Mouse (Mus musculus): ENCODE data around the gene Ctsd. TPM values are rescaled to one million over a fixed set of nuclear protein-coding genes. Genes with fewer than 3 reads are reported as not detected.

Gene Ctsd
- total and polyA plus RNA-seq, 3 experiments = 61.2 to 107 (median 104) TPM

- no peaks in the 10 kb centered on the region for H3K36me3 ChIP-seq (replicated peaks in 1 of 2; ENCODE audit: control insufficient read depth in 1 of 2, insufficient read depth in 1 of 2, low read length in 1 of 2)
- H3K9me3 ChIP-seq (replicated peaks; ENCODE audit: low read length) = no peaks in the 10 kb centered on the region
- H3K4me2 ChIP-seq (ENCODE audit: insufficient read depth, low read depth, poor library complexity, severe bottlenecking) = no peak overlapping the region
- no peaks in the 10 kb centered on the region for H3K79me2 ChIP-seq (replicated peaks; ENCODE audit: control insufficient read depth, extremely low read depth, insufficient read depth, poor library complexity, severe bottlenecking)
- no peaks in the 10 kb centered on the region for H3K27me3 ChIP-seq (replicated peaks)
- dilution Hi-C loops (cut with MboI; ENCODE audit: extremely low pct_ligation_motif_present, extremely low pct_unique_long_range_greater_than_20kb, low sequenced_read_pairs) (no loop called here), in situ Hi-C loops (cut with MboI; ENCODE audit: low pct_ligation_motif_present, low pct_unique_long_range_greater_than_20kb, low sequenced_read_pairs) (no loop called here)
- no peak for TF ChIP-seq USF1 (IDR thresholded peaks at IDR 0.05; ENCODE audit: low read depth, low read length)
- no peak for TF ChIP-seq HCFC1 (IDR thresholded peaks at IDR 0.05; ENCODE audit: low read depth, low read length)
- TF ChIP-seq MEF2A (IDR thresholded peaks at IDR 0.05; ENCODE audit: borderline replicate concordance, low read depth, low read length) = no peak
- no peak for TF ChIP-seq ZMIZ1 (IDR thresholded peaks at IDR 0.05; ENCODE audit: low read depth, low read length)
- TF ChIP-seq CHD2 (IDR thresholded peaks at IDR 0.05; ENCODE audit: low read length) = no peak
- no peak for TF ChIP-seq BHLHE40 (IDR thresholded peaks at IDR 0.05; ENCODE audit: low read depth, low read length)
- no peak overlapping the region for H3K4me3 ChIP-seq (replicated peaks in 1 of 3; ENCODE audit: low read depth in 2 of 3, low read length in 2 of 3, poor library complexity in 1 of 3)
- H3K27ac ChIP-seq (ENCODE audit: insufficient read depth, low read depth) = no peak overlapping the region
- H3K4me1 ChIP-seq (ENCODE audit: control insufficient read depth in 1 of 2, insufficient read depth in 2 of 2) = peaks cover 11 to 27% of the 10 kb centered on the region in 2 experiments
- DNase-seq (ENCODE audit: extremely low read depth) = no peak
- no peak overlapping the region for H3K9ac ChIP-seq (ENCODE audit: insufficient read depth, low read depth)
Measured at GRCm38 (mm10) chr7:142400750-142401142, 12.9 kb upstream of the Ctsd start.

- Histone ChIP-seq H3K27ac (ENCODE audit: insufficient read depth, low read depth) (no peak overlapping the region), H3K4me1 (ENCODE audit: control insufficient read depth in 1 of 2, insufficient read depth in 2 of 2) (peaks cover 11 to 27% of the 10 kb centered on the region in 2 experiments), H3K9ac (ENCODE audit: insufficient read depth, low read depth) (no peak overlapping the region), H3K27me3 (replicated peaks) (no peaks in the 10 kb centered on the region), H3K36me3 (replicated peaks in 1 of 2; ENCODE audit: control insufficient read depth in 1 of 2, insufficient read depth in 1 of 2, low read length in 1 of 2) (no peaks in the 10 kb centered on the region), H3K79me2 (replicated peaks; ENCODE audit: control insufficient read depth, extremely low read depth, insufficient read depth, poor library complexity, severe bottlenecking) (no peaks in the 10 kb centered on the region), H3K9me3 (replicated peaks; ENCODE audit: low read length) (no peaks in the 10 kb centered on the region), H3K4me2 (ENCODE audit: insufficient read depth, low read depth, poor library complexity, severe bottlenecking) (no peak overlapping the region), H3K4me3 (replicated peaks in 1 of 3; ENCODE audit: low read depth in 2 of 3, low read length in 2 of 3, poor library complexity in 1 of 3) (no peak overlapping the region)
- no peak for DNase-seq (ENCODE audit: extremely low read depth)
- dilution Hi-C loops (cut with MboI; ENCODE audit: extremely low pct_ligation_motif_present, extremely low pct_unique_long_range_greater_than_20kb, low sequenced_read_pairs) = no loop called here
- in situ Hi-C loops (cut with MboI; ENCODE audit: low pct_ligation_motif_present, low pct_unique_long_range_greater_than_20kb, low sequenced_read_pairs) = no loop called here
- TF ChIP-seq CHD2 (IDR thresholded peaks at IDR 0.05; ENCODE audit: low read length) = no peak
- TF ChIP-seq CHD1 (IDR thresholded peaks at IDR 0.05; ENCODE audit: low read depth, low read length) = no peak
Measured at GRCm38 (mm10) chr7:142400112-142400749, 12.4 kb upstream of the Ctsd start.

- H3K4me1 ChIP-seq (ENCODE audit: control insufficient read depth in 1 of 2, insufficient read depth in 2 of 2) = peaks cover 12 to 36% of the 10 kb centered on the region in 2 experiments
- no peaks in the 10 kb centered on the region for H3K36me3 ChIP-seq (replicated peaks in 1 of 2; ENCODE audit: control insufficient read depth in 1 of 2, insufficient read depth in 1 of 2, low read length in 1 of 2)
- H3K9me3 ChIP-seq (replicated peaks; ENCODE audit: low read length) = no peaks in the 10 kb centered on the region
- H3K9ac ChIP-seq (ENCODE audit: insufficient read depth, low read depth) = no peak overlapping the region
- TF ChIP-seq POLR2A (IDR thresholded peaks at IDR 0.05; ENCODE audit: low read depth, low read length) = no peak
- no peak for TF ChIP-seq MAX (IDR thresholded peaks at IDR 0.05; ENCODE audit: low read length)
- no peak for TF ChIP-seq NRF1 (IDR thresholded peaks at IDR 0.05; ENCODE audit: low read depth, low read length)
- peak; percentile 95 for TF ChIP-seq ZNF384 (IDR thresholded peaks at IDR 0.05; ENCODE audit: low read depth, low read length)
- H3K79me2 ChIP-seq (replicated peaks; ENCODE audit: control insufficient read depth, extremely low read depth, insufficient read depth, poor library complexity, severe bottlenecking) = no peaks in the 10 kb centered on the region
- H3K27me3 ChIP-seq (replicated peaks) = no peaks in the 10 kb centered on the region
- H3K4me2 ChIP-seq (ENCODE audit: insufficient read depth, low read depth, poor library complexity, severe bottlenecking) = no peak overlapping the region
- dilution Hi-C loops (cut with MboI; ENCODE audit: extremely low pct_ligation_motif_present, extremely low pct_unique_long_range_greater_than_20kb, low sequenced_read_pairs) (no loop called here), in situ Hi-C loops (cut with MboI; ENCODE audit: low pct_ligation_motif_present, low pct_unique_long_range_greater_than_20kb, low sequenced_read_pairs) (no loop called here)
- H3K27ac ChIP-seq (ENCODE audit: insufficient read depth, low read depth) = no peak overlapping the region
- no peak overlapping the region for H3K4me3 ChIP-seq (replicated peaks in 1 of 3; ENCODE audit: low read depth in 2 of 3, low read length in 2 of 3, poor library complexity in 1 of 3)
- peak; percentile 39 for DNase-seq (ENCODE audit: extremely low read depth)
Measured at GRCm38 (mm10) chr7:142399250-142399649, 11.4 kb upstream of the Ctsd start.

Measured in CH12.LX (cell line).